14 mouse cellular contexts compared by ENCODE assay signal in the genomic region with DNA sequence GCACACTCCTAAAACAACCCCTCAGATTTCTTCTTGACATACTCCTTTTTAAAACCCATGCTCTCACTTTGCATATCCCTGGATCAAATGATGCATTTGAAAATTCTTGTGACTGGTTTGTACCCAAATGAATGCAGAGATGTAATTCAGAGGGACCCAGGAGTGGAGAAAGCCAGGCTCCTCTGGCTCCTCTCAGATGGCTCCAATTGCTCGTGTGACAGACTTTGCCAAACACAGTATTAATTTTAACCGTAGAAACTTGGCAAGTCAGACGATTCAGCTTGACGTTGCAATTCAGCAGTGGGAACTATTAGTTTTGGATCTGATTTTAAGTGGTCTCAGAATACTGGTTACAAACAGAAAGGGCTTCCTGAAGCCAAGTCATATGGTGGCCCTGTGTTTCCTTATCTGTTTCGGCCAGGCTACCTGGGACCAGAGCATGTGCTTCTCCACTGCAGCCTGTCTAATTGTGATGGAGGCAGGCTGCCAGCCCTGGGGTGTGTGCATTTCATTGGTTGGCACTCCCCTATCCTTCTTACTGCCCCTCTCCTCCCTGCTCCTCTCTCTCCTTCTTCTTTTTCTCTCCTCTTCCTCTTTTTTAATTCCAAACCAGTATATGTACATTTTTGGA.
DNase-seq lines count a peak whose midpoint lies in the region; ATAC-seq and TF ChIP-seq lines count a peak whose summit lies in the region.
"Had no signal": no experiment of that assay in that cellular context is flagged by ENCODE, and none has a peak within 500 bp of the region (broad histone marks: within the 10 kb centered on the region; RNA-seq: fewer than 3 reads in every experiment).

No protein-coding gene starts in this region.

- H3K4me3 ChIP-seq in forebrain, embryonic 15.5 days: no peak overlapping the region
- no peak overlapping the region for H3K4me3 ChIP-seq in forebrain, embryonic 12.5 days (replicated peaks)
- no peak overlapping the region for H3K4me3 ChIP-seq in limb, embryonic 14.5 days (replicated peaks; ENCODE audit: low read length)
- H3K4me3 ChIP-seq in limb, embryonic 10.5 days: no peak overlapping the region
- H3K4me3 ChIP-seq in embryonic facial prominence, embryonic 14.5 days (ENCODE audit: low read depth, low read length): no peak overlapping the region
- H3K4me3 ChIP-seq: intestine, embryonic 15.5 days; kidney, embryonic 15.5 days had no signal

- H3K4me2 ChIP-seq in forebrain, embryonic 15.5 days (replicated peaks): no peak overlapping the region
- no peak overlapping the region for H3K4me2 ChIP-seq in forebrain, embryonic 12.5 days
- H3K4me2 ChIP-seq in limb, embryonic 14.5 days (replicated peaks; ENCODE audit: low read depth, low read length, severe bottlenecking): no peak overlapping the region
- H3K4me2 ChIP-seq in embryonic facial prominence, embryonic 14.5 days (ENCODE audit: low read depth, low read length): no peak overlapping the region
- H3K4me2 ChIP-seq: heart, embryonic 11.5 days; intestine, embryonic 15.5 days; kidney, embryonic 15.5 days had no signal

- no peak for TF ChIP-seq POLR2A in limb, embryonic 14.5 days (IDR thresholded peaks at IDR 0.05; ENCODE audit: borderline replicate concordance, extremely low read depth, insufficient read depth, insufficient read length)

- peak; percentile 31 for DNase-seq in limb, embryonic 14.5 days (ENCODE audit: low spot score)
- DNase-seq in limb, embryonic 10.5 days (ENCODE audit: low spot score): no peak
- peak; percentile 77 for DNase-seq in embryonic facial prominence, embryonic 14.5 days (ENCODE audit: low spot score)
- no peak for DNase-seq in kidney, postnatal 25 days
- DNase-seq: heart, postnatal 36 days; right cerebral cortex, postnatal 14 days; thymus, postnatal 14 days had no signal

- no peaks in the 10 kb centered on the region for H3K36me3 ChIP-seq in forebrain, embryonic 15.5 days
- H3K36me3 ChIP-seq in forebrain, embryonic 12.5 days (replicated peaks): no peaks in the 10 kb centered on the region
- no peaks in the 10 kb centered on the region for H3K36me3 ChIP-seq in limb, embryonic 14.5 days (ENCODE audit: control insufficient read depth, insufficient read depth, low read length)
- no peaks in the 10 kb centered on the region for H3K36me3 ChIP-seq in limb, embryonic 10.5 days
- no peaks in the 10 kb centered on the region for H3K36me3 ChIP-seq in embryonic facial prominence, embryonic 14.5 days (ENCODE audit: control insufficient read depth, insufficient read depth, low read length)
- H3K36me3 ChIP-seq: intestine, embryonic 15.5 days; kidney, embryonic 15.5 days had no signal

- H3K4me1 ChIP-seq in forebrain, embryonic 15.5 days: no peaks in the 10 kb centered on the region
- H3K4me1 ChIP-seq in forebrain, embryonic 12.5 days: no peaks in the 10 kb centered on the region; the same call in 1 of the 2 replicates
- peaks cover 13% of the 10 kb centered on the region; the same call in 1 of the 2 replicates for H3K4me1 ChIP-seq in limb, embryonic 14.5 days (ENCODE audit: control insufficient read depth, insufficient read depth, low read length)
- peaks cover 24% of the 10 kb centered on the region for H3K4me1 ChIP-seq in limb, embryonic 10.5 days
- H3K4me1 ChIP-seq in embryonic facial prominence, embryonic 14.5 days (ENCODE audit: control insufficient read depth, insufficient read depth, low read length): peaks cover 3% of the 10 kb centered on the region; the same call in 1 of the 2 replicates
- H3K4me1 ChIP-seq: intestine, embryonic 15.5 days; kidney, embryonic 15.5 days had no signal

- 44% methylated on average over 5 of the region's 5 CpGs for whole genome bisulfite sequencing in forebrain, embryonic 15.5 days
- 88% methylated on average over 5 of the region's 5 CpGs for WGBS in forebrain, embryonic 12.5 days
- 41% methylated on average over 5 of the region's 5 CpGs for WGBS in limb, embryonic 14.5 days
- WGBS in limb, embryonic 10.5 days: 83% methylated on average over 5 of the region's 5 CpGs
- 42% methylated on average over 5 of the region's 5 CpGs for WGBS in embryonic facial prominence, embryonic 14.5 days

- H3K27ac ChIP-seq in forebrain, embryonic 15.5 days (replicated peaks): no peak overlapping the region
- no peak overlapping the region for H3K27ac ChIP-seq in forebrain, embryonic 12.5 days
- no peak overlapping the region for H3K27ac ChIP-seq in limb, embryonic 14.5 days (replicated peaks; ENCODE audit: low read depth, low read length)
- H3K27ac ChIP-seq in limb, embryonic 10.5 days: no peak overlapping the region
- peak overlapping the region; percentile 24 for H3K27ac ChIP-seq in embryonic facial prominence, embryonic 14.5 days (replicated peaks; ENCODE audit: low read depth, low read length)
- H3K27ac ChIP-seq: intestine, embryonic 15.5 days; kidney, embryonic 15.5 days; liver, embryonic 14.5 days had no signal

- H3K27me3 ChIP-seq in forebrain, embryonic 15.5 days: no peaks in the 10 kb centered on the region
- H3K27me3 ChIP-seq in forebrain, embryonic 12.5 days: 0 out of 2 replicates have a peak, but pooled peaks cover 2% of the 10 kb centered on the region
- H3K27me3 ChIP-seq in limb, embryonic 14.5 days (ENCODE audit: control insufficient read depth, insufficient read depth, low read length): no peaks in the 10 kb centered on the region
- H3K27me3 ChIP-seq in limb, embryonic 10.5 days (ENCODE audit: low read depth, poor library complexity, severe bottlenecking): no peaks in the 10 kb centered on the region
- H3K27me3 ChIP-seq in embryonic facial prominence, embryonic 14.5 days (replicated peaks; ENCODE audit: control insufficient read depth, insufficient read depth, low read length): no peaks in the 10 kb centered on the region
- H3K27me3 ChIP-seq: intestine, embryonic 15.5 days; kidney, embryonic 15.5 days had no signal

- ATAC-seq in forebrain, embryonic 15.5 days (replicated peaks): peak; percentile 90
- no peak for ATAC-seq in forebrain, embryonic 12.5 days (ENCODE audit: low FRiP score)
- ATAC-seq in limb, embryonic 14.5 days (ENCODE audit: low FRiP score, low read depth): no peak; the same call in 1 of the 2 replicates
- ATAC-seq in embryonic facial prominence, embryonic 14.5 days (ENCODE audit: low read depth): 0 out of 2 replicates have a peak, but pooled peaks have one; percentile 41
- ATAC-seq in megakaryocyte progenitor cell, adult 5-6 weeks (replicated peaks; ENCODE audit: poor library complexity): peak; percentile 68
- ATAC-seq: intestine, embryonic 15.5 days had no signal

- no peaks in the 10 kb centered on the region for H3K9me3 ChIP-seq in forebrain, embryonic 15.5 days
- H3K9me3 ChIP-seq in forebrain, embryonic 12.5 days: no peaks in the 10 kb centered on the region
- H3K9me3 ChIP-seq in limb, embryonic 14.5 days (ENCODE audit: control insufficient read depth, low read length): no peaks in the 10 kb centered on the region
- H3K9me3 ChIP-seq in limb, embryonic 10.5 days (replicated peaks): no peaks in the 10 kb centered on the region
- no peaks in the 10 kb centered on the region for H3K9me3 ChIP-seq in embryonic facial prominence, embryonic 14.5 days (ENCODE audit: control insufficient read depth, low read length)
- H3K9me3 ChIP-seq: intestine, embryonic 15.5 days; kidney, embryonic 15.5 days had no signal

- H3K9ac ChIP-seq in forebrain, embryonic 15.5 days (replicated peaks): no peak overlapping the region
- no peak overlapping the region for H3K9ac ChIP-seq in forebrain, embryonic 12.5 days
- no peak overlapping the region for H3K9ac ChIP-seq in limb, embryonic 14.5 days (ENCODE audit: low read depth, low read length, severe bottlenecking)
- no peak overlapping the region for H3K9ac ChIP-seq in embryonic facial prominence, embryonic 14.5 days (ENCODE audit: low read depth, low read length)
- H3K9ac ChIP-seq: intestine, embryonic 15.5 days; kidney, embryonic 15.5 days; liver, embryonic 14.5 days had no signal

Comparison
In these comparisons a context has a peak if more than half of its experiments do, and no peak if none do; other contexts are left out.
1. ATAC-seq: peak in forebrain, embryonic 15.5 days (single experiment), embryonic facial prominence, embryonic 14.5 days (single experiment) and megakaryocyte progenitor cell, adult 5-6 weeks (single experiment); none in forebrain, embryonic 12.5 days (single experiment) and limb, embryonic 14.5 days (single experiment).
2. DNase-seq: peak in limb, embryonic 14.5 days (single experiment) and embryonic facial prominence, embryonic 14.5 days (single experiment); none in limb, embryonic 10.5 days (single experiment) and kidney, postnatal 25 days (0 of 2).